Mouse (Mus musculus) MEL (cell line): Measurements from ENCODE around the gene Mapk7. TPM values are rescaled to one million over a fixed set of nuclear protein-coding genes. Genes with fewer than 3 reads are reported as not detected.

ENCODE experiments used
- DNase-seq: peaks from one replicate; pipeline ENCODE4 v3.0.0; 2011; ENCODE audit warnings: low read depth, low spot score
- H3K27ac ChIP-seq: 2 replicates; pipeline ENCODE4 v1.5.1; 2012; ENCODE audit warnings: low read depth, mild to moderate bottlenecking, control low read depth, low read length, moderate library complexity; ENCODE audit not compliant: control insufficient read depth
- H3K27me3 ChIP-seq, 2 experiments: fragments of 150-350 bp in 1 of 2; sonication (generic) in 1 of 2; 2 replicates each; pipeline ENCODE4 v1.6.1; 2012; ENCODE audit warnings: low read length in 2 of 2, mild to moderate bottlenecking in 2 of 2, improper control_type of control experiment in 1 of 2, moderate library complexity in 1 of 2; ENCODE audit not compliant: insufficient read depth in 2 of 2, control insufficient read depth in 1 of 2
- H3K36me3 ChIP-seq, 2 experiments: 2 replicates each; pipeline ENCODE4 v1.6.1; 2012 to 2014; ENCODE audit warnings: low read length in 2 of 2, improper control_type of control experiment in 1 of 2, inconsistent platforms in 1 of 2, mild to moderate bottlenecking in 1 of 2; ENCODE audit not compliant: insufficient read depth in 2 of 2, control insufficient read depth in 1 of 2
- H3K4me1 ChIP-seq, 2 experiments: fragments of 150-350 bp in 1 of 2; sonication (generic) in 1 of 2; 2 replicates each; pipeline ENCODE4 v1.6.1; 2012; ENCODE audit warnings: low read length in 2 of 2, improper control_type of control experiment in 1 of 2, mild to moderate bottlenecking in 1 of 2; ENCODE audit not compliant: insufficient read depth in 2 of 2, control insufficient read depth in 1 of 2
- H3K4me3 ChIP-seq, 2 experiments: fragments of 150-350 bp in 1 of 2; sonication (generic) in 1 of 2; 2 replicates each; pipeline ENCODE4 v1.5.1; 2012; ENCODE audit warnings: low read depth in 2 of 2, low read length in 2 of 2, mild to moderate bottlenecking in 2 of 2, moderate library complexity in 2 of 2, control low read depth in 1 of 2, improper control_type of control experiment in 1 of 2; ENCODE audit not compliant: control insufficient read depth in 1 of 2, insufficient read depth in 1 of 2
- H3K79me2 ChIP-seq: 2 replicates; pipeline ENCODE4 v1.6.1; 2012; ENCODE audit warnings: mild to moderate bottlenecking, low read length, moderate library complexity; ENCODE audit not compliant: control insufficient read depth, poor library complexity, insufficient read depth
- H3K9ac ChIP-seq: 2 replicates; pipeline ENCODE4 v1.6.1; 2012; ENCODE audit warnings: low read depth, mild to moderate bottlenecking, control low read depth, low read length, moderate library complexity; ENCODE audit not compliant: control insufficient read depth, poor library complexity, severe bottlenecking
- H3K9me3 ChIP-seq: fragments of 150-350 bp; sonication (generic); replicated peaks from 2 replicates; pipeline ENCODE4 v1.6.1; 2012; ENCODE audit warnings: mild to moderate bottlenecking, low read length, improper control_type of control experiment, moderate library complexity; ENCODE audit not compliant: insufficient read depth
- BHLHE40 ChIP-seq: IDR thresholded peaks from 2 replicates; pipeline ENCODE4 v1.6.1; 2012; ENCODE audit warnings: low read depth, mild to moderate bottlenecking, inconsistent platforms, low read length, improper control_type of control experiment, borderline replicate concordance
- CHD2 ChIP-seq: IDR thresholded peaks from 2 replicates; pipeline ENCODE4 v1.6.1; 2011; ENCODE audit warnings: low read length, improper control_type of control experiment
- CTCF ChIP-seq, 3 experiments: IDR thresholded peaks in 2 of 3; conservative IDR thresholded peaks in 1 of 3; 2 replicates each; pipeline ENCODE4 v1.5.1; 2011 to 2012; ENCODE audit warnings: low read length in 3 of 3, low read depth in 2 of 3, mild to moderate bottlenecking in 2 of 3, improper control_type of control experiment in 1 of 3, inconsistent platforms in 1 of 3, mixed read lengths in 1 of 3, moderate library complexity in 1 of 3; ENCODE audit not compliant: control insufficient read depth in 1 of 3, insufficient read depth in 1 of 3, poor library complexity in 1 of 3, severe bottlenecking in 1 of 3
- EP300 ChIP-seq, 2 experiments: IDR thresholded peaks; 2 replicates each; pipeline ENCODE4 v1.6.1; 2011; ENCODE audit warnings: improper control_type of control experiment in 2 of 2, low read length in 2 of 2, low read depth in 1 of 2, mild to moderate bottlenecking in 1 of 2
- ETS1 ChIP-seq: IDR thresholded peaks from 2 replicates; pipeline ENCODE4 v1.6.1; 2012; ENCODE audit warnings: low read depth, mild to moderate bottlenecking, inconsistent platforms, low read length, improper control_type of control experiment, moderate library complexity
- GATA1 ChIP-seq: IDR thresholded peaks from 2 replicates; pipeline ENCODE4 v1.6.1; 2011; ENCODE audit warnings: low read depth, low read length, improper control_type of control experiment
- JUND ChIP-seq: IDR thresholded peaks from 2 replicates; pipeline ENCODE4 v1.6.1; 2011; ENCODE audit warnings: low read depth, mild to moderate bottlenecking, improper control_type of control experiment, low read length
- KAT2A ChIP-seq: conservative IDR thresholded peaks from 2 replicates; pipeline ENCODE4 v1.6.1; 2012; ENCODE audit warnings: low read depth, low read length, improper control_type of control experiment, inconsistent platforms
- MAZ ChIP-seq: IDR thresholded peaks from 2 replicates; pipeline ENCODE4 v1.6.1; 2012; ENCODE audit warnings: low read depth, mild to moderate bottlenecking, inconsistent platforms, low read length, improper control_type of control experiment
- MXI1 ChIP-seq: IDR thresholded peaks from 2 replicates; pipeline ENCODE4 v1.6.1; 2011; ENCODE audit warnings: mild to moderate bottlenecking, low read depth, low read length, improper control_type of control experiment
- MYC ChIP-seq: IDR thresholded peaks from 2 replicates; pipeline ENCODE4 v1.6.1; 2011; ENCODE audit warnings: low read depth, mild to moderate bottlenecking, low read length, improper control_type of control experiment, moderate library complexity
- POLR2A ChIP-seq, 2 experiments: IDR thresholded peaks; 2 replicates each; pipeline ENCODE4 v1.6.1; 2011 to 2012; ENCODE audit warnings: low read length in 2 of 2, mild to moderate bottlenecking in 2 of 2, control low read depth in 1 of 2, improper control_type of control experiment in 1 of 2, low read depth in 1 of 2, moderate library complexity in 1 of 2; ENCODE audit not compliant: control insufficient read depth in 1 of 2, insufficient read depth in 1 of 2, poor library complexity in 1 of 2
- POLR2AphosphoS2 ChIP-seq: IDR thresholded peaks from 2 replicates; pipeline ENCODE4 v1.6.1; 2011; ENCODE audit warnings: low read length, improper control_type of control experiment
- POLR2AphosphoS5 ChIP-seq: IDR thresholded peaks from 2 replicates; pipeline ENCODE4 v1.6.1; 2012; ENCODE audit warnings: low read depth, borderline replicate concordance, mild to moderate bottlenecking, inconsistent platforms, low read length, moderate library complexity, mixed read lengths
- RCOR1 ChIP-seq: IDR thresholded peaks from 2 replicates; pipeline ENCODE4 v1.6.1; 2012; ENCODE audit warnings: low read depth, mild to moderate bottlenecking, inconsistent platforms, low read length, improper control_type of control experiment
- SMC3 ChIP-seq: IDR thresholded peaks from 2 replicates; pipeline ENCODE4 v1.6.1; 2011; ENCODE audit warnings: low read depth, low read length, improper control_type of control experiment
- TAL1 ChIP-seq: IDR thresholded peaks from 2 replicates; pipeline ENCODE4 v1.6.1; 2012; ENCODE audit warnings: mild to moderate bottlenecking, inconsistent platforms, low read length, moderate library complexity, mixed read lengths
- TBP ChIP-seq: IDR thresholded peaks from 2 replicates; pipeline ENCODE4 v1.8.0; 2011; ENCODE audit warnings: low read depth, low read length, improper control_type of control experiment
- TCF12 ChIP-seq: IDR thresholded peaks from 2 replicates; pipeline ENCODE4 v1.6.1; 2014; ENCODE audit warnings: low read depth, mild to moderate bottlenecking, inconsistent platforms, low read length, improper control_type of control experiment, moderate library complexity
- USF2 ChIP-seq, 2 experiments: IDR thresholded peaks; 2 replicates each; pipeline ENCODE4 v1.6.1; 2011 to 2012; ENCODE audit warnings: improper control_type of control experiment in 2 of 2, low read length in 2 of 2, borderline replicate concordance in 1 of 2, inconsistent platforms in 1 of 2, low read depth in 1 of 2, mild to moderate bottlenecking in 1 of 2; ENCODE audit not compliant: insufficient read depth in 1 of 2
- ZC3H11A ChIP-seq: IDR thresholded peaks from 2 replicates; pipeline ENCODE4 v1.6.1; 2012; ENCODE audit warnings: low read depth, mild to moderate bottlenecking, inconsistent platforms, low read length, improper control_type of control experiment
- ZNF384 ChIP-seq: IDR thresholded peaks from 2 replicates; pipeline ENCODE4 v1.6.1; 2012; ENCODE audit warnings: low read depth, mild to moderate bottlenecking, inconsistent platforms, low read length, improper control_type of control experiment
- polyA plus RNA-seq, 2 experiments: library from polyadenylated mRNA; stranded (reverse) in 1 of 2; unstranded in 1 of 2; fragments of >175 nt in 1 of 2; fragments of >200 nt in 1 of 2; gene quantifications; 2 replicates each; pipeline versions ENCODE4 v1.2.1 to v1.2.4; 2012; ENCODE audit warnings: low replicate concordance in 2 of 2, low read depth in 1 of 2; ENCODE audit not compliant: insufficient read length in 2 of 2, insufficient read depth in 1 of 2, missing spikeins in 1 of 2
- total RNA-seq: library from RNA; depleted of rRNA; stranded (reverse); fragments of 300-350 nt; gene quantifications from 2 replicates; pipeline ENCODE4 v1.2.3, GENCODE M21; 2012

The Mapk7 gene
- total and polyA plus RNA-seq, 3 experiments = 12.6 to 25.3 TPM; not detected in 1

GRCm38 (mm10) chr11:61489085-61489484 is 5.1 kb downstream of the Mapk7 start:
- Histone ChIP-seq H3K9me3 (no peaks in the 10 kb centered on the region), H3K36me3 (peaks cover 0 to 3% of the 10 kb centered on the region in 2 experiments; a peak in 3 of 4 replicates), H3K4me1 (peaks cover 0 to 7% of the 10 kb centered on the region in 2 experiments; a peak in 2 of 4 replicates), H3K27me3 (no peaks in the 10 kb centered on the region), H3K79me2 (peaks cover 7% of the 10 kb centered on the region; the same call in 1 of the 2 replicates), H3K9ac (no peak overlapping the region), H3K4me3 (no peak overlapping the region), H3K27ac (no peak overlapping the region)
- DNase-seq = no peak
- TF ChIP-seq MXI1 (no peak), POLR2A (IDR thresholded peaks at IDR 0.05; ENCODE audit: control insufficient read depth in 1 of 2, insufficient read depth in 1 of 2, low read depth in 1 of 2, low read length in 2 of 2, poor library complexity in 1 of 2) (no peak), POLR2AphosphoS2 (no peak), CHD2 (no peak), MYC (no peak), ZNF384 (no peak), USF2 (IDR thresholded peaks at IDR 0.05; ENCODE audit: borderline replicate concordance in 1 of 2, insufficient read depth in 1 of 2, low read depth in 1 of 2, low read length in 2 of 2) (no peak), BHLHE40 (no peak), JUND (no peak), TAL1 (no peak), TCF12 (no peak), GATA1 (no peak), SMC3 (no peak), MAZ (no peak), ETS1 (no peak), POLR2AphosphoS5 (no peak)

- Histone ChIP-seq H3K4me3 (no peak overlapping the region), H3K4me1 (peaks cover 0 to 1% of the 10 kb centered on the region in 2 experiments; a peak in 1 of 4 replicates), H3K9ac (no peak overlapping the region), H3K27ac (no peak overlapping the region), H3K36me3 (no peaks in the 10 kb centered on the region; a peak in 2 of 4 replicates), H3K27me3 (no peaks in the 10 kb centered on the region), H3K79me2 (no peaks in the 10 kb centered on the region), H3K9me3 (no peaks in the 10 kb centered on the region)
- TF ChIP-seq ZC3H11A = no peak
- TF ChIP-seq KAT2A = no peak
- no peak for TF ChIP-seq SMC3
- TF ChIP-seq CTCF (IDR thresholded peaks at IDR 0.05 in 2 of 3, conservative IDR thresholded peaks at IDR 0.05 in 1 of 3; ENCODE audit: control insufficient read depth in 1 of 3, insufficient read depth in 1 of 3, low read depth in 2 of 3, low read length in 3 of 3, poor library complexity in 1 of 3, severe bottlenecking in 1 of 3) = no peak
- TF ChIP-seq TBP = no peak
- TF ChIP-seq POLR2AphosphoS2 = 0 out of 2 replicates have a peak, but pooled peaks have one; percentile 34
- no peak for TF ChIP-seq TAL1
- no peak for TF ChIP-seq EP300 (IDR thresholded peaks at IDR 0.05; ENCODE audit: low read depth in 1 of 2, low read length in 2 of 2)
- no peak for TF ChIP-seq RCOR1
- no peak for DNase-seq
Measured at GRCm38 (mm10) chr11:61487936-61488335, 6.3 kb downstream of the Mapk7 start.
